Mouse (Mus musculus): ENCODE results near the gene Zfp239. TPM values are rescaled to one million over a fixed set of nuclear protein-coding genes. Genes with fewer than 3 reads are reported as not detected.

Zfp239 gene
- total and polyA plus RNA-seq, 2 experiments from 2014 or later, result 13.6 to 22.1 TPM

- TF ChIP-seq CTCF (IDR thresholded peaks at IDR 0.05; ENCODE audit: low read depth), result no peak
- H3K27me3 ChIP-seq (ENCODE audit: insufficient read depth, low read length), result no peaks in the 10 kb centered on the region
- H3K4me3 ChIP-seq (ENCODE audit: low read length), result peak overlapping the region; percentile 79
- WGBS, result under 1% methylated on average over 25 of the region's 25 CpGs
- H3K27ac ChIP-seq, result peak overlapping the region; percentile 81
- peak overlapping the region; percentile 65 for H3K4me2 ChIP-seq (ENCODE audit: low read depth, low read length)
- no peaks in the 10 kb centered on the region for H3K9me3 ChIP-seq (ENCODE audit: low read length)
- peak; percentile 55 for ATAC-seq
- H3K4me1 ChIP-seq (ENCODE audit: insufficient read depth, low read length), result peaks cover 5% of the 10 kb centered on the region; the same call in 1 of the 2 replicates
- no peak for DNase-seq (ENCODE audit: low spot score)
- no peaks in the 10 kb centered on the region for H3K36me3 ChIP-seq (ENCODE audit: insufficient read depth, low read length)
- peak overlapping the region; percentile 60 for H3K9ac ChIP-seq (replicated peaks; ENCODE audit: low read length)
Observed at GRCm38 (mm10) chr6:117906015-117906531, 44.2 kb downstream of the Zfp239 start.

- Histone ChIP-seq H3K27me3 (ENCODE audit: insufficient read depth, low read length) (no peaks in the 10 kb centered on the region), H3K4me1 (ENCODE audit: insufficient read depth, low read length) (peaks cover 5% of the 10 kb centered on the region; the same call in 1 of the 2 replicates), H3K36me3 (ENCODE audit: insufficient read depth, low read length) (no peaks in the 10 kb centered on the region), H3K4me3 (ENCODE audit: low read length) (peak overlapping the region; percentile 79), H3K9me3 (ENCODE audit: low read length) (no peaks in the 10 kb centered on the region), H3K27ac (peak overlapping the region; percentile 95), H3K9ac (replicated peaks; ENCODE audit: low read length) (peak overlapping the region; percentile 86), H3K4me2 (ENCODE audit: low read depth, low read length) (peak overlapping the region; percentile 99)
- 1% methylated on average over 54 of the region's 68 CpGs for WGBS
- DNase-seq (ENCODE audit: low spot score) (peak; percentile 99), ATAC-seq (peak; percentile 99)
- TF ChIP-seq CTCF (IDR thresholded peaks at IDR 0.05; ENCODE audit: low read depth), result peak; percentile 7; the same call in 1 of the 2 replicates
Observed at GRCm38 (mm10) chr6:117906590-117907271, 44.8 kb downstream of the Zfp239 start.

- Histone ChIP-seq H3K27me3 (ENCODE audit: insufficient read depth, low read length) (no peaks in the 10 kb centered on the region), H3K4me1 (ENCODE audit: insufficient read depth, low read length) (peaks cover 5% of the 10 kb centered on the region; the same call in 1 of the 2 replicates), H3K27ac (peak overlapping the region; percentile 95), H3K4me2 (ENCODE audit: low read depth, low read length) (peak overlapping the region; percentile 99), H3K4me3 (ENCODE audit: low read length) (peak overlapping the region; percentile 79), H3K36me3 (ENCODE audit: insufficient read depth, low read length) (no peaks in the 10 kb centered on the region), H3K9me3 (ENCODE audit: low read length) (no peaks in the 10 kb centered on the region), H3K9ac (replicated peaks; ENCODE audit: low read length) (peak overlapping the region; percentile 86)
- peak; percentile 46 for ATAC-seq
- peak; percentile 85 for DNase-seq (ENCODE audit: low spot score)
- WGBS, result under 1% methylated on average over 63 of the region's 77 CpGs
- no peak for TF ChIP-seq CTCF (IDR thresholded peaks at IDR 0.05; ENCODE audit: low read depth)
Observed at GRCm38 (mm10) chr6:117907301-117907978, 45.5 kb downstream of the Zfp239 start.

- Histone ChIP-seq H3K27ac (peak overlapping the region; percentile 95; the same call in 1 of the 2 replicates), H3K27me3 (ENCODE audit: insufficient read depth, low read length) (no peaks in the 10 kb centered on the region), H3K9ac (replicated peaks; ENCODE audit: low read length) (peak overlapping the region; percentile 86), H3K4me1 (ENCODE audit: insufficient read depth, low read length) (peaks cover 5% of the 10 kb centered on the region; the same call in 1 of the 2 replicates), H3K9me3 (ENCODE audit: low read length) (no peaks in the 10 kb centered on the region), H3K36me3 (ENCODE audit: insufficient read depth, low read length) (no peaks in the 10 kb centered on the region), H3K4me3 (ENCODE audit: low read length) (peak overlapping the region; percentile 79), H3K4me2 (ENCODE audit: low read depth, low read length) (peak overlapping the region; percentile 99)
- DNase-seq (ENCODE audit: low spot score) (no peak), ATAC-seq (no peak)
- under 1% methylated on average over 26 of the region's 26 CpGs for WGBS
- TF ChIP-seq CTCF (IDR thresholded peaks at IDR 0.05; ENCODE audit: low read depth), result peak; percentile 5; the same call in 1 of the 2 replicates
Observed at GRCm38 (mm10) chr6:117907979-117908355, 46.1 kb downstream of the Zfp239 start.

GRCm38 (mm10) chr6:117908424-117908900, 46.6 kb downstream of the Zfp239 start:
- Histone ChIP-seq H3K4me1 (ENCODE audit: insufficient read depth, low read length) (peaks cover 5% of the 10 kb centered on the region; the same call in 1 of the 2 replicates), H3K36me3 (ENCODE audit: insufficient read depth, low read length) (no peaks in the 10 kb centered on the region), H3K9ac (replicated peaks; ENCODE audit: low read length) (peak overlapping the region; percentile 86), H3K4me3 (ENCODE audit: low read length) (peak overlapping the region; percentile 79), H3K27ac (no peak overlapping the region), H3K9me3 (ENCODE audit: low read length) (no peaks in the 10 kb centered on the region), H3K4me2 (ENCODE audit: low read depth, low read length) (peak overlapping the region; percentile 99), H3K27me3 (ENCODE audit: insufficient read depth, low read length) (no peaks in the 10 kb centered on the region)
- DNase-seq (ENCODE audit: low spot score), result no peak
- no peak for TF ChIP-seq CTCF (IDR thresholded peaks at IDR 0.05; ENCODE audit: low read depth)
- WGBS, result 2% methylated on average over 14 of the region's 14 CpGs
- ATAC-seq, result no peak

GRCm38 (mm10) chr6:117910120-117910661, 48.3 kb downstream of the Zfp239 start:
- peaks cover 5% of the 10 kb centered on the region; the same call in 1 of the 2 replicates for H3K4me1 ChIP-seq (ENCODE audit: insufficient read depth, low read length)
- no peak overlapping the region for H3K9ac ChIP-seq (replicated peaks; ENCODE audit: low read length)
- H3K9me3 ChIP-seq (ENCODE audit: low read length), result no peaks in the 10 kb centered on the region
- ATAC-seq (no peak), DNase-seq (ENCODE audit: low spot score) (no peak)
- TF ChIP-seq CTCF (IDR thresholded peaks at IDR 0.05; ENCODE audit: low read depth), result no peak
- no peak overlapping the region for H3K4me3 ChIP-seq (ENCODE audit: low read length)
- no peaks in the 10 kb centered on the region for H3K36me3 ChIP-seq (ENCODE audit: insufficient read depth, low read length)
- H3K4me2 ChIP-seq (ENCODE audit: low read depth, low read length), result no peak overlapping the region
- WGBS, result 93% methylated on average over 6 of the region's 6 CpGs
- H3K27me3 ChIP-seq (ENCODE audit: insufficient read depth, low read length), result no peaks in the 10 kb centered on the region
- no peak overlapping the region for H3K27ac ChIP-seq
